Mouse (Mus musculus): ENCODE measurements around the gene Il5ra.

Il5ra gene

DNA sequence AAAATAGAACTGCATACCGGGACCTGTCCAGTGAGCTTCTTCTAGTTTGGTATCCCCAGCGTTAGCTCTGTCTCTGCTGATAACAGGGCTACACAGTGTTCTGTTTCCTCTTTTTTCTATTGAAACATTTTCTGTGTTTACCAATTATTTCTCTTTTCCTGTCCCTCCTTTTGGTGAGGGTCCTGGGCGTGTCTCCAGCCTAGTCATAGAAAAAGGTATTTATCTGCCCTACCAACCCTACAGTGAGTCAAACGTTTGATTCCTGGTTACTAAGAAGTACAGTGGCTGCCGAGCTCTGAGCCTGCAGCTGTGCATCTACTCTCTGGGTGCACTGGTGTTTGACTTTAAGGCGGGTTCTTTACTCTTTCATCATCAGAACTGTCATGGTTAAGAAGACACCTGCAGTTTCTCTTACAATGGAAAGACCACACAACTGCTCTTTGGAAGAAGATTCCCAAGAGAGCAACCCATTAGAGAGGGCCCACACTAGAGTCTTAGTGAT, at the start of gene Il5ra:
TSS of gene Il5ra (minus strand) at position 151 of the 502 bp plus-strand sequence.
- no peak for DNase-seq (ENCODE audit: low spot score)

DNA sequence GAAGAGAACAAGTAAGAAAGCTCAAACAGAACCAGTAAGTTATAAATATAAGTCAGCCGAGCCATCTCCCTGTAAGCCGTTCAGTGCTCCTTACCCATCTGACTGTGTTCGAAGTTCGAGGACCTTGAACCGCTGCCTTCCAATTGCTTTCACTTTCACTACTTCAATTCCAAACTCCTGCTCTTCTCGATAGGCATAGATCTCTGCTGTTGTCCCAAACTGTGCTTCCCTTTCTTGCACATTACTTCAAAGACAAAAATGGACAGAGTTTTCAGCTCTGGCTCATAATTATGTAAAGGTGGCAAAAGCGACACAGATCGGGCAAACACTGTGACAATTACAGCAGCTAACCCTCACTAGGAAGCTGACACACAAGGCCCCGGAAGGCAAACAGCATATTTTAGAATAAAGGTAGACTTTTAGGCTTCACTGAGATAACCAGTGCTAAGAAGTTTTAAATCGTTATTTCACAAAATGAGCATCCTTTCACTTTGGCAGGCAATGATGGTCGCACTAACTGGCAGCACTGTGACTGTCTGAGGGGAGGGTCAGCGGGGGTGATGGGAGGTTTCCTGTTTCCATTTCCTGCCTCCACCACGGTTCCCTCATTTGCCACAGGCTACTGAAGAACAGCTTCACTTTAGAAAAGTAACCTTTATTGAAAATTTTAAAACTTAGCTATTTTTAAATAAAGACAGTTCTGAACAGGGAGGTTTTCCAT, 45.4 kb upstream of the Il5ra start:
- no peak for DNase-seq (ENCODE audit: low spot score)

DNA sequence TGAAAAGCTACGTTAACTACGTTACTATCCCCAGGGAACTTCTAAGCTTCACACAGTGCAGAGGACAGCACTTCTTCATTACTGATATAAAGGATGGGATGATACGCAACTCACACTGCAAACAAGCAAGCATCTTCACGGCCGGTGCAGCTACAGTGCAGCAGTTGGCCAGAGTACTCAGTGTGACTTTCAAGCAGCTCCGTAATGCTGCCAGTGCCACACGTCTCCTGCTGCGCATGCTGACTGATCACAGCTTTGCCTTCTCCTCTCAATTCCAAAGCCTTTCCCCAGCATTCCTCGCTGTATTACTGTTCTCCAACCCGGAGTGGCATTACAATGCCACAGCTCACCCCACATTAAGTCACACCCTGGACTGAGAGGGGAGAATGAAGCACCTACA, 44.8 kb upstream of the Il5ra start:
- DNase-seq (ENCODE audit: low spot score) = no peak

DNA sequence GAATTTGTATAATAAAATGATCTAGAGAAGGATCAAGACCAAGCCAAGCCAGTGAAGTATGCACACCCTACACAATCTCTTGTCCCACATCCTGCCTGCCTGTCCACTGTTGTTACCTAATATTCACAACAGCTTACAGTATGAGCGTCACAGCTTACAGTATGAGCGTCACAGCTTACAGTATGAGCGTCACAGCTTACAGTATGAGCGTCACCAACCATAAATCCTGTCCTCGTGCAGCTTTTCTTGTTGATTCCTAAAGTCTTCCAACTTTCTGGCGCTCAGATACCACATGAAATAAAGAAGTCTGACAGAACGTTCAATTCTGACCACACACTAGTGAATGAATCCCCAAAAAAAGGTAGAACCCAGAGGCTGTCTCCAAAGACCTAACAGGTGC, 44.3 kb upstream of the Il5ra start:
- DNase-seq (ENCODE audit: low spot score) = no peak

DNA sequence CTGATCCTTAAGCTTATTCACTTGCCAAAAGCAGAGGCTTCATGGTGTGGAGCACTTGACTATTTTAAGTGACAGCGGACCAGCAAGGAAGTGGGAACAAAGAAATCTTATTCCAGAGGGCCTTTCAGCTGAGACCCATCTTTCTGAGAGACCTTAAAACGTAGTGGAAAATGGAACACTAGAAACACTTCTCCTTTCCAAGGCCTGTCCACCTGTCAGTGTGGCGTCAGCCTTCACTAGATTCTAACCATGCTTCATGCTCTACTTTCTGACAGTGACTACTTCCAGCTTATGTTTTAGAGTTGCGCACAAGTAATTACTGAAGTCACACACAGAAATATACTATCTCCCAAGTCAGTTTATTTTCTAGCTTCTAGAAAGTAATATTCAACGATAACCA, 43.6 kb upstream of the Il5ra start:
- no peak for DNase-seq (ENCODE audit: low spot score)

DNA sequence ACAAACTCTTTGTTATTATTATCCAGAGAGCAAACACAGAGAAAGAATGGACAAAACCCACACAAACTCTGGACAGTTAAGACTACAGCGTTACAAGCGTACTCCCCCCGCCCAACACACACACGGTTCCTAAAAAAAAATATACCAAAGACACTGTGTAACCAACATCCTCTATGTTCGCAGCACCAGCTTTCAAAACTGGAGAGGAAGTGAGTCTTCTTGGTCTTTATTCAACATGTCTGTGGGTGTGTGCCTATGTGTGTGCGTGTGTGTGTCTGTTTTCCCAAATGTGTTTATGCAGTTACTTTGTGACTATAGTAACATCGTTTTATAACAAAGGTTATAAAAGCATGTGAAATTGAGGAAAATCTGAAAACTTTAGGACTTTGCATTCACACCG, 42.6 kb upstream of the Il5ra start:
- DNase-seq (ENCODE audit: low spot score) = no peak

DNA sequence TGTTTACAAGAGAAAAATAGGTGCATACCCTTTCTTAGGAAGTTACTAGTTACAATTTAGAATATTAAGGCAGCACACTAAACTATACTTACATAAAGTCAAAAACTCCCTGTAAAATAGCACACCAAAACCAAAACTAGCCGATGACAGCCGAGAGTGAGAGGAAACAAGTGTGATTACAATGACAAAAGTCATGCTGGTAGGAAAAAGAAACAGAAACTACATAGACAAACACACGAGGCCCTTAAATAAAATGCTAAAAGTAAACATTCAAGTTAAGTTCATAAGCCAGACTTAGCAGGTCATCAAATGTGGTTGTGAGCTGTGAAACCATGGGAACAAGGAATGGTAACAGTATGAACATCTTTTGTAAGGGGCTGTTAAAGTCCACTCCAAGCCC, 38.3 kb upstream of the Il5ra start:
- DNase-seq (ENCODE audit: low spot score) = no peak

DNA sequence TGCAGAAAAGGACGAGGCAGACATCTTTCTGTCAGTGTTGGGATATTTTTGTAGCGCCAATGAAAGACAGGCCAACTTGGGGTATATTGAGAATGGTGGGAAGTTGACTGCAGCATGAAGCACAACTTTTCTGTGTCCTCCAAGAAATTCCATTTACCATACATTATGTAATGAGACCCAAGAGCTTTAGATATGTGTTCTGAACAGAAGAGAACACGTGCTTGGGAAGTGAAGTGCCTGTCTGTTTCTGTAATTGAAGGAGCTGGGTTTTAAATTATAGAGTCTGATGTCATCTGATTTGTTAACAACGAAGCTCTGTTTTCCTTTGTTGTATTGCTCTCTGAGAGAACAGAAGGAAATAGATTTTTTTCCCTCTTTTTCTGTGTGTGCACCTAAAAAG, 21.2 kb upstream of the Il5ra start:
- no peak for DNase-seq (ENCODE audit: low spot score)

DNA sequence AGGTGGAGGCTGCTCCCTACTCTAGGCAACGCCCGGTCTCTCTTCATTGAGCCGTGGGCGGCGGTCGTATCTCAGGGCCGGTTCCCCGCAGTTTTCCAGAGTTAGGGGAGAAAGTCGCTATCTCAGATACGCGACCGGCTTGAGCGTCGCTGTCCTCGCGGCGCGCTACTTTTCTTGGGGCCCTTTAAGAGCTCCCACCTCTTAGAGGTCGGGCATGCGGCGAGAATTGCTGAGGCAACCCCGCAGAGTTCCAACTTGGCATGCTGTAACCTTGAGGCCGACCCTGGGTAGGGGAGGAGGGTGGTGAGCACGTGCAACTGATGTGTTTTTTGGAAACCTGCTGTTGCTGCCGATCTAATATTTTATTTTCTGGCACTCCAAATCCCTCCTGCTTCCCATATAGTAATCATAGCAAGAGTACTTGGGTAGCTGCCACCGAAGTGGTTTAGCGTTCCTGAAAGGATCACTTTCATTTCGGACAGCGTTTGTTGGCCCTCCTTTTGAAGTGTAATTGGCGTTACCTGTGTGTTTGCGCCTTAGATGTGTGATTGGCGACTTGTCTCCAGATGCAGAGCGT, 20.5 kb upstream of the Il5ra start:
- no peak for DNase-seq (ENCODE audit: low spot score)

DNA sequence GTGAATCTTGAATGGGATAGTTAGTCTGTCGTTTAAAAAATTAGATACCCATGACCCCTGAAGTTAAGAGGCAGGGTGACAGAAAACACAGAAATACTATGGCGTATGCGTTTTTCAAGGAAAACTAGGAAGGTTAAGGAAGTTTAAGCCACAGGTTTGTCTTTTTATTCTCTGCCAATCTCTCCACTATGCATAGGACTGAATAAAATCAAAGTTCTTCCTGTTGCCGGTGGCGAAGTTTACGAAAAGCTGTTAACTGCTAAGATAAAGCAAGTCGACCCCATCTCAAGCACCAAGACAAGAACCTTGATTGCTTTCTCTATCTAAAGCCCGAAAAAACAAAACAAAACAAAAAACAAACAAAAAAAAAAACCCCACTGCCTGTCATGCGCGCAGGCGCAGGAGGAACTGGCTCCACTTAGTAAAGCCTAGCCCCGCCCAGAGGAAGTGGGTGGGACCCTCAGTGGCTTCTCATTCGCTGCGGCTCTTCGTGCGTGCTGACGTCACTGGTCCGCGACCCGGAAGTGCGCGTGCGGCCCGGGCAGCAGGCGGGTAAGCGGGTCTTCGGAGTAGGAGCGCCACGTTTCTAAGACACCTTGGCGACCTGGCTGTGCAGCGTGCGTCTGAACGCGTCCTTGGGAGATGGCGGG, 19.9 kb upstream of the Il5ra start, which contains the start of gene Trnt1:
TSS of gene Trnt1 (plus strand) at position 481 of the 650 bp plus-strand sequence.
- peak; percentile 83 for DNase-seq (ENCODE audit: low spot score)

DNA sequence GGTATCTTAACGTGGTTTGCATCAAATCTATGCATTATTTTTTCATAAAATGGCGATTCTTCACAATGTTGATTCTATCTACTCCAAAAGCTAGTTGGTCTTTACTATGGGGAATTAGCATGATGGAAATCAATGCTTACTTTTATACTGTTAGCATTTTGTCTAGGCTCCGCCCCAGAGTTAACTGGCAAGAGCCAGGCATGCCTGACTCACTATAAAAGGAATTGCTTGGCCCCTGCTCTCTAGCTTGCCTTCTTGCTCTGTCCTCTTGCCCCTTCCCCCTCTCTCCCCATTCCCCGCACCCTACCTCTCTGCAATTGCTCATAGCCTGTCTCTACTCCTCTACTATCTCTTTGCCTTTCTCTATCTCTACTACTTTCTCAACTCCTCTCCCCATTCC, 17.9 kb upstream of the Il5ra start:
- no peak for DNase-seq (ENCODE audit: low spot score)

DNA sequence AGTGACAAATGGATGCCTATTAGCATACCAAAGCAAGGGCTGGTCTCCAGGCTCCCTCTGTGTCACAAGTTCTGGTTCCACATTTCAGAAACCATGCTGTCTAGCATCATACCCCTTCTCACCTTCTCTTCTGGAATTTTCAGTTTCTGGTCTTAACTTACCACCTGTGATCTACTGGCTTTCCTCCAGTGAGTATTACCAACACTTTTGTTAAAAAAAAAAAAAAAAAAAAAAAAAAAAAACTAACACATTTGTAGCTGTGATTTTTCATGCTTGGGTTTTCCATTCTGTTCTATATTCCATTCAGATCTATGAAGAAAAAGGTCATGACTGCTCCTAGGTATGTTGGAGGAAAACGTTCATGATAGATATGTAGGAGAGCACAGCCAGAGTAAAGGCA, 17.1 kb upstream of the Il5ra start:
- DNase-seq (ENCODE audit: low spot score) = no peak

DNA sequence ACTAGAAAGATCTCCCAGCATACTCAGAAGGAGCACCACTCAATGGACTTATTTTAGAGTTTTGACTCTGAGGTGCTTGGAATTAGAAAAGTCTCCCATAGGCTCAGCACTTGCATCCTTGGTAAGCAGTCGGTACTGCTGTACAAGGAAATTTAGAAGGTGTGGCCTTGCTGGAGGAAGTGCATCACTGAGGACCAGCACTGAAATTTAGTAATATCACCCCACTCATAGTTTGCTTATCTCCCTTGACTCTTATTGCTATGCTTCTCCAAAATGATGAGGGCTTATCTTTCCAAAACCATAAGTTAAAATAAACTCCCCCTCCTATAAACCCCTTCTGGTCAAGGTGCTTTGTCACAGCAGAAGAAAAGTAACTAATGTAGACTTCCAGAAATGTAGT, 12.6 kb upstream of the Il5ra start:
- no peak for DNase-seq (ENCODE audit: low spot score)

DNA sequence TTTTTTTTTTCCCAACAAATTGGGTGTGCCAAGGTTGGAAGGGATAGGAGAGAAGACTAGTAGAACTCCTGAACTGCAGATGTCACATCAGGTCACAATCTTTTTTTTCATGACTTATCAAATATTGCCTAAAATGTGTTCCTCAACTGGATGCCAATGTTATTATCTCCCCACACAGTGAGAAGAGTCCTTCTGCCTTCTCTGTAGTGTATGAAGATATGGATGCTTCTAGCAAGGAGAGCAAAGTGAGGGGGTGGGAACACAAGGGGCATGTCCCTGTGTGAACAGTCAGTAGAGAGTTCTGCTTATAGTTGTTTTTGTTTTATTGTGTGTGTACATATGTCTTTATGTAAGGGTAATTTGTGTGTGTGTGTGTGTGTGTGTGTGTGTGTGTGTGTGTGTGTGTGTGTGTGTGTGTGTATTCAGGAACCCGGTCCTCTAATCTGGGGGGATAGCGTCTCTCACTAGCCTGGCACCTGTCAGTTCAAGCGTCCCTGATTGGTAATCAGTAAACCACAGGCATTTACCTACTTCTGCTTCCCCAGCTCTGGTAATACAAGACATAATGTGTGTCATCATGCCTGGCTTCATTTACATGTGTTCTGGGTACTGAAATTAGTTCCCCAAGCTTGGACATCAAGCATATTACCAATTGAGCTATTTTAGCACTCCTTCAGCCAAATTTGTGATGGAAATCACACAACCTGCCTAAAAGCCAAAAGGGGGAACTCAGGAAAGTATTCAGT, 11.8 kb upstream of the Il5ra start:
- no peak for DNase-seq (ENCODE audit: low spot score)

DNA sequence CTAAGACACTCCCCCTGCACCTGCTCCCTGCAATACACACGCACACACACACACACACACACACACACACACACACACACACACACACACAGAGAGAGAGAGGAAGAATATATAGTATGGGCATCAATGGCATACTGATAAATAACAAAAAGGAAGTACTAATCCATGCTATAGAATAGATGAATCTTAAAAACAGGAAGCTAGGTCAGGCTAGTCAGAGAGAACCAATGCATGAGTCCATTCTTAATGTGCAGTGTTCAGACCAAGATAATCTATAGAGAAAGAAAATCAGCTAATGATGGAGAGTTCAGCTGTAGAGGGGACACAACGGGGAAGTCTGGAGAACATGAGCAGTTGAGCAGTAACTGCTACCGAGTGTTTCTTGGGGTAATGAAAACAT, 9.5 kb upstream of the Il5ra start:
- DNase-seq (ENCODE audit: low spot score) = no peak

DNA sequence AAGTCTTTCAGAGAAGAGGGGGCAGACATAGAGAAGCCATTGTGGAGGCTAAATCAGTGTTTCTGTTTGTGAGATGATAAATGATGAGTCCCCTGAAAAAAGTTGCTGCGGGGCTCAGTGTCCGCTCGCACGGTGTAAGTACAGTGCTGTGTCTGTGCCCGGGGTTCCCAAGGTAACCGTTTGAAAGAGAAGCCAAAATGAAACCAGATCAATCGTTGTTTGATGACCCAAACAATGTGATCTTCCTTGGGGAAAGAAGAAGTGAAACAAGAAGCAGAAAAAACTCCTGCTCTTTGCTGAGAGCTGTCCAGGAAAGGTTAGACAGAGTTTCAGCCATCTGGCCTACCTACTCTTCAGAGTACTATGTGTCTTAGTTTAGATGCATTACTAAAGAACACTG, 1.5 kb upstream of the Il5ra start:
- DNase-seq (ENCODE audit: low spot score) = no peak

DNA sequence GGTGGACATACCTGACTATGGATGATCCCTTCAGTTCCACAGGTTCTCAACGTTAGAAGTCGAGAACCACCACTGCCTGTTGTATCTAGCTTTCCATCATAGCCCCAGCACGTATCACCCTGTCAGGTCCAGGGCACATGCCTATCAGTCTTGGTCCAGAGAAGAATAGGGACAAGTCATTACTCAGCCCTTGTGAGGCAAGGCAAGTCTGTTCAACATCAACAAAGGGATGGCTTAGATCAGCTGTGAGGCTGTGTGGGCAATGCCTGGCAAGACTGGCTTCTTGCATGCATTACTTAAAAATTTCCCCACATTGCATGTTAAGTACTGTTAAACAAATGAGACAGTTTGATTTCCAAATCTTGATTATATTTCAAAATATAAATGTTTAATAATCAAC, 1.0 kb downstream of the Il5ra start:
- no peak for DNase-seq (ENCODE audit: low spot score)

DNA sequence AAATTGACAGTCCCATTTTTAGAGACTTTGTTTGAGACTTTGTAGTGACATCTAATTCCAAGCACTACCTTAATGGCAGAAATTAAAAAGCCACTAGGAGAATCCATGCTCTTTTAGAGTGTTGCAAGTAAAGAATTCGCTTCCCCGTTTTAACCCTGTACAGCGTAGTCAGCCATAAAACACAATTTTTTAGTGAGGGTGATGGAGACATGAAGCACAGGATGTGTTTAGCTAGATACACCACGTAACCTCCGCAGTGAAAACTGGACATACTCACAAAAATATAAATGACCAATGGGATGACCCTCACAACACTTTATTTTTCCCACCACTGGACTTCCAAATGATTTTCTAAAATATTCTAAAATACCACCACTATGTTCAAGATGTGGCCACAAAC, 1.6 kb downstream of the Il5ra start:
- DNase-seq (ENCODE audit: low spot score) = no peak

DNA sequence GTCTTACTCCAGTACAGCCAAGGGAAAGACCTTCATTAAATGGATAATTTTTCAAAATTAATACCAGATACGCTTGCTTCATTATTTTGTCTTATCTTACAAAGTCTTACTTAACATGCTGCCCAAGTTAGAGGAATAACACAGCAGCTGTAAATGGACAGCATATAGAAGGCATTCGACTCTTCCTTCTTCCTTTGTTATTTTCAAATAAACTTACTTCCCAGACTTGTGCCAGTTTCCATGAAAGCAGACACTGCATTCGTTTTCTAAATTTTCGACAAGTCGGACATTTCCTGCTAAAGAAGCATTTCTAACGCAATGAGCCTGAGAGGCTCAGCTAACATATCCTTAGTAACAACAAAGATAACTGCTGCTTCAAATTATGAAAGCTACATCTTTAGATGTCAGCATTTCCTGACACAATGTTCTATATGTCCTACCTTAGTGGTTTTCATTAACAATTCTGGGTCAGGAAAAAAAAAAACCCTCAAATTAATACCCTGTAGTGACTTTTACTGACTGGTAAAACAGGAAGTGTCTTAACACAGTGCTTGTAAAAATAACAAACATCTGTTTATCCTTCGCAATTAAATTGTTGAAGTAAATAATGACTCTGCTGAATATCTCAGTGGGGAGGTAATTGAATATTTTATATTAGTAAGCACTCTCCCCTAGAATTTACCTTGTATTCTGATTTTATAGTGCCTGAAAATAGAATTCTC, 3.0 kb downstream of the Il5ra start:
- DNase-seq (ENCODE audit: low spot score) = no peak

DNA sequence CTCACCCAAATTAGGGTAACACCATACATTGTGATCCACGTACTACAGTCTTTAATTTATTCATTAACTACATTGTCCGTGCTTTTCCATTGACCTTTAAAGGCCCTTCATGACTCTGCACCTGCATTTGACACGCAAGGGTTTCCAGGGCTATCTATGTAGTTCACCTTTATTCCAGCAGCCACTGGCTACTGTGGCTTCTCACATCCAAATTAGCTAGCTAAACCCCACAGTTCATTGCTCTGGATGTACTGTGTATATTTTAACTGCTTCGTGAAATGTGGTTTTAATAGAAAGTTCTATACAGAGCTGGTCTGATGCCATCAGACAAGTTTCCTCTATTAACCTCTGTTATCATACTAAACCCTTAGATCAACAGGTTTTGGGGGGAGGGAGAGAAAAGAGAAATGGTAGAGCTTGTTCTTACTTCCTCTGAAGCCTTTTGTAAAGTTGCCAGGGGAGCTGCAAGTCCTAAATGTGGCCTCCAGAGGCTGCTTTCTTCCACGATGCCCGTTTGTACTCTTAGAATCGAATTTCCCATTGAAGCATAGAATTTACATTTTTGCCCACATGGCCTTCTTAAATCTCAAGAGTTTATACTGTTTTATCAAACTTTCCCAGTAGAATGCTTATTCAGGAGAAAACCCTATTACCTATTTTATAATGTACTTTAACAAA, 5.1 kb downstream of the Il5ra start:
- DNase-seq (ENCODE audit: low spot score) = no peak

DNA sequence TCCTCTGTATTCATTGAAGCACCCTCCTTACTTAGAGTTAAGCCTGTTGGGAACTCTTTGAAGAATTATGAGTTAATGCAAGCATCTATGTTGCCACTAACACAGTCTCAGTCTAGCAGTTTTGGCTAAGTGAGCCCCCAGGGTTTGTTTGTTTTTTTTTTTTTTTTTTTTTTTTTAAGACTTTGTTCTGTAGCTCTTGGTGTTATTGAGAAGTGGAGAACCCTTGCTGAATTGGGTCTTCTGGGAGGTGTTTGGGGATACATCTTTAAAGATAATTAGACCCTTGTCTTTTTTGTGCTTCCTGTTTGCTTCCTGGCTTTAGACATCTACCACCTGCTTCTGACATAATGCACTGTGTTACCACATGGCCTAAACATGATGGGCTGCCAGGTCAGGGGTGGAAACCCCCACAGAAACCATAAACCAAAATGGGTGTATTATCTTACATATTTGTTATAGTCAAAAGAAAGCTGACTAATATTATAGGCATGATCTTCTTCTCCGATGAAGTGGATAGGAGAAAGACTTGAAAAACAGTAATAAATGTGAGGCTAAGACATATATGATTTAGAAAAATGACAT, 8.5 kb downstream of the Il5ra start:
- no peak for DNase-seq (ENCODE audit: low spot score)
